Mouse (Mus musculus) skeletal muscle tissue, adult 2 months (tissue): ENCODE data around the gene Kcnk5.

ENCODE experiments used
- DNase-seq: peaks from one replicate; pipeline ENCODE4 v3.0.0-alpha.2; 2012; ENCODE audit warnings: low read depth, low spot score

Gene Kcnk5

GRCm38 (mm10) chr14:20201066-20201683 is 19.6 kb upstream of the Kcnk5 start:
- no peak for DNase-seq

GRCm38 (mm10) chr14:20193103-20193715 is 11.6 kb upstream of the Kcnk5 start:
- peak; percentile 24 for DNase-seq

- DNase-seq = no peak
Observed at GRCm38 (mm10) chr14:20191136-20191735, 9.6 kb upstream of the Kcnk5 start.

GRCm38 (mm10) chr14:20189751-20190150 is 8.1 kb upstream of the Kcnk5 start:
- DNase-seq = no peak

GRCm38 (mm10) chr14:20185426-20185825 is 3.8 kb upstream of the Kcnk5 start:
- no peak for DNase-seq

DNA sequence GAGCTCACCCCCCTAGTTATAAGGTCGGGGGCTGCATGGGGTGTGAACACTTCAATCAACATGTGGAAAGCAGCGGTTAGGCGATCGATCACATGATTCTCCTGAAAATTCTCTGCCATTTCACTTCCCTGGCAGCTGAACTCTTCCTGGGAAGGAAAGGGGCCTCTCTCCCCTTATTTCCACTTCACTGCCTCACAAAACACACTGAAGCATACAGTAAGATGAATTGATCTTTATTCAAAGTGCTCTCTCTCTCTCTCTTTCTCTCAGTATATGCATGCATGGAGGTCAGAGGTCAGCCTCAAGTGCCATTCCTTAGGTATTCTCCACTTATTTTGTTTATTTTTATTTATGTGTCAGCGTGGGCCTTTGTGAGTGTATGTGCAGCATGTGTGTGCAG is 2.1 kb upstream of the Kcnk5 start:
- DNase-seq = no peak

GRCm38 (mm10) chr14:20182596-20182995 is 987 bp upstream of the Kcnk5 start:
- no peak for DNase-seq

DNA sequence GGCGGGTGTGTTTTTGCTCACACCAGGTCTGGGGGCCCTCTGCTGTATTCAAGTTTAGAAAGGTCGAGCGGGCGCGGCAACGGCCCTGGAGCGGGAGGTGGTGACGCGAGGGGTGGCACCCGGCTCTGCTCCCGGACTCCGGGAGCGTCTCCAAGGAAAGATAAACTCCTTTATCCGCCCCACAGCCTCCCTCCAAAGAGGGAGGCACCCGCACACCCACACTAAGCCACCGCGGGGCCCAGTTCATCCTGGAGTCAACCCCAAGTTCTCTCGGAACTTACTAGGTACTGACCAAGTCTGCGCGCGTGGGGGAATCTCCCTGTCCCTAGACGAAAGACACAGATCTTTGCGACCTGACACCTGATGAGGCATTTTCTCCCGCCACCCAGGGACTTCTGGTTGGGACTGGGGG is 852 bp downstream of the Kcnk5 start:
- DNase-seq = no peak

DNA sequence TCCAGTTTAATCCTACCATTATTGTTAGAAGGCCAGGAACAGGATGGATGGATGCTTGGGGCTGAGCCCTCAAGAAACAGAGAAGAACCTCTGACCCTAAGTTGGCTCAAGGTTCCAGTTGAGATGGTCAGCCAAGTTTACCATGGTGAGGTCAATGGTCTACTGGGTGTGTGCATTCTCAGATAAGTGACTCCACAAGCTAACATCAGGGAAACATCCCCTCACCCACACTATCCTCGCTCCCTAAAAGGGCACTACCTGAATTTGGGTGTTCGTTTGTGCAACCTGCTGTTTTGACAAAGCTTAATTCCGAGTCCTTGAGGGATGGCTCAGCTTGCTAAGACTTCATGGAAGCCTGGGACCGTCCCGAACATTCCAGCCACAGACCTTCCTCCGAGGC is 1.3 kb downstream of the Kcnk5 start:
- DNase-seq = no peak

DNA sequence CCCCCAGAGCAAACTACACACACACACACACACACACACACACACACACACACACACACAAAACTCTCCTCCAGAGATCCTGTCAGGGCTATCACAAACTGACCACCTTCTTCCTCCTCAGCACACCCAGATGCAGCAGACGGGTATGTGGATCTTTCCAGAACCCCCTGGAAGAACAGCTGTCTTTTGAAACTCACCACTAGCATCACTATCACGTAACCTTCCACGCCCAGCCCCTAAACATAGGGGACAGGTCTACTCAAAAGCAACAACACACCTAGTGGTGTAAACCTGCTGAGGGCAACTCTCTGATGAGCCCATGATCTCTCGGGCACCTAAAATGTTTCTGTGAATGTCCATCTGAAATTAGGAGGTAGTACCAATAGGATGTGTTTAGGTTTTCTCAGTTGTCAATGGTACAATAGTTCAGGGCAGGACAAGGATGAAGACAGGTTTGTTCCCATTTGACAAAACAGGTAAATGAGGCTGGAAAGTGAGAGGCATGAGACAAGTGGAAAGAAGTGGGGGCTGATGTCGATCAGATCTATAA is 1.8 kb downstream of the Kcnk5 start:
- no peak for DNase-seq

DNA sequence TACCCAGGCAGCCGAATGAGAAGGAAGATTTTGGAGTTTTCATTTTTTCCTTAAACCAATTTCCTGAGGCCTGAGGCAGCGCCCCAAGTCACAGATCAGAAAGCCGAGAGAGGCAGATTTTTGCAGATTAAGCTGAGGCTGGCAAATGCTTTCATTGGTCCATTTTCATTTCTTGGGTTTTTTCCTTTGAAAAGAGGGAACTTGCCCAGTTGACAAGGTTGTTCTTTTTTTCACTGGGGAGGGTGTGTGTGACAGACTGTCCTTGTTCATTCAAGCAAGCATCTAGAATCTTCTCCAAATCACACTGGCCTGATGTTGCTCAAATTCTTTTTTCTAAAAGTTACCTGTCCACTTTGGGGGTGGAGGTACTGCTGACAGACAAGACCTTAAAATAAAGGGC is 2.5 kb downstream of the Kcnk5 start:
- DNase-seq = no peak

DNA sequence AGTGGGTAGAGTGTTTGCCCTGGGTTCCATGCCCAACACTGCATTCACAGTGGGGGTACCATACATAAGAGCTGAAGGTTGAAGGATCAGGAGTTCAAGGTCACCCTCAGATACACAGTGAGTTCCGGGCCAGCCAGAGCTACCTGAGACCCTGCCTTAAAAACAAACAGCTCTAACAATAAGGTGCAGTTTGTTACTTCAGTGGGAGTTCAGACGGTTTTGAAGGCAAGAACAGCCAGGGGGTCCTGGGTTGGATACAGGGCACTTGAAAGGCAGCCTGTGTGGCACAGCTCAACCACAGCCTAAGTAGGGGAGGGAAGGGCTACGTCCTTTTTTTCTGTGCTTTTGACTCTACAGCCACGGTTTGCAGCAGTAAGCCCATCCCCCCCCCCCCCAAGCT is 3.0 kb downstream of the Kcnk5 start:
- DNase-seq = no peak

- no peak for DNase-seq
Observed at GRCm38 (mm10) chr14:20177494-20178123, 4.0 kb downstream of the Kcnk5 start.

- DNase-seq = no peak
Observed at GRCm38 (mm10) chr14:20175705-20176104, 5.9 kb downstream of the Kcnk5 start.

- DNase-seq = no peak
Observed at GRCm38 (mm10) chr14:20175114-20175513, 6.5 kb downstream of the Kcnk5 start.

GRCm38 (mm10) chr14:20174696-20175095 is 6.9 kb downstream of the Kcnk5 start:
- no peak for DNase-seq

GRCm38 (mm10) chr14:20173873-20174490 is 7.6 kb downstream of the Kcnk5 start:
- DNase-seq = no peak

DNA sequence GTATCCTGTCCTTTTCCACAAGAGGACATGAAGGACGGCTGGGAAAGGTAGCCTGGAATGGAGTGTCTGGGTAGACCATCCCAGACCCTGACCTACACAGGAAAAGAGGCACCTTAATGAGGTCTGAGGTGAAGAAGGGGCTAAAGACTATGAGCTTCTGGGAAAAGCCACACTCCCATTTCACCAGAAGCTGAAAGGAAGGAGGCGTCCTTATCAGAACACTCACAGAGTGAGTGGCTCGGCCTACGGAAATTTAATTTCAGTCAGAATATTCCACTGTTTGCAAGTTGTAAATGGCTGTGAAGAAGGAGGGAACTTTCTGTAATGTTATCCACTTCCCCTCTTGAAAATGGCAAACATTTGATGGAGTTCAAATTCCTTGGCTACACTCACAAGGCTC is 8.7 kb downstream of the Kcnk5 start:
- DNase-seq = no peak

GRCm38 (mm10) chr14:20172509-20172908 is 9.1 kb downstream of the Kcnk5 start:
- DNase-seq = no peak

- DNase-seq = no peak
Observed at GRCm38 (mm10) chr14:20171840-20172239, 9.8 kb downstream of the Kcnk5 start.

GRCm38 (mm10) chr14:20169251-20169650 is 12.4 kb downstream of the Kcnk5 start:
- DNase-seq = no peak

DNA sequence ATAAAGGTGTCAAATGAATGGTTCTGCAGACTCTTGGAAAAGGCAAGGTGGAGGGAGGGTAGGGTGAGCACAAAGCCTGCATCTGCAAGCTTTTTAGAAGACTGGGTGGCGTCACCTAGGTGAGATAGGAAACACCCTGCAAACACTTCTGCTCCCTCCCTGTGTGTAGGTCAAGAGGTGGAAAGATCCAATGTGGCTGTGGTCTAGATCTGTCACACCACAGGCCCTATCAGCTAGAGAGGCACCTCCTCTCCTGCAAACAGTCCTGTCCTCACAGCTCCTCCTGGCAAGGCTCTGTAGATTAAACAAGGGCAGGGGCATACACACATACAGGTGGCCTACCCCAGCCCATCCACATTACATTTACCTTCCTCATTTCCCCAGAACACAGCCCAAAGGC is 13.1 kb downstream of the Kcnk5 start:
- DNase-seq = no peak
